Mouse (Mus musculus): ENCODE results near the gene Napsa.

DNA sequence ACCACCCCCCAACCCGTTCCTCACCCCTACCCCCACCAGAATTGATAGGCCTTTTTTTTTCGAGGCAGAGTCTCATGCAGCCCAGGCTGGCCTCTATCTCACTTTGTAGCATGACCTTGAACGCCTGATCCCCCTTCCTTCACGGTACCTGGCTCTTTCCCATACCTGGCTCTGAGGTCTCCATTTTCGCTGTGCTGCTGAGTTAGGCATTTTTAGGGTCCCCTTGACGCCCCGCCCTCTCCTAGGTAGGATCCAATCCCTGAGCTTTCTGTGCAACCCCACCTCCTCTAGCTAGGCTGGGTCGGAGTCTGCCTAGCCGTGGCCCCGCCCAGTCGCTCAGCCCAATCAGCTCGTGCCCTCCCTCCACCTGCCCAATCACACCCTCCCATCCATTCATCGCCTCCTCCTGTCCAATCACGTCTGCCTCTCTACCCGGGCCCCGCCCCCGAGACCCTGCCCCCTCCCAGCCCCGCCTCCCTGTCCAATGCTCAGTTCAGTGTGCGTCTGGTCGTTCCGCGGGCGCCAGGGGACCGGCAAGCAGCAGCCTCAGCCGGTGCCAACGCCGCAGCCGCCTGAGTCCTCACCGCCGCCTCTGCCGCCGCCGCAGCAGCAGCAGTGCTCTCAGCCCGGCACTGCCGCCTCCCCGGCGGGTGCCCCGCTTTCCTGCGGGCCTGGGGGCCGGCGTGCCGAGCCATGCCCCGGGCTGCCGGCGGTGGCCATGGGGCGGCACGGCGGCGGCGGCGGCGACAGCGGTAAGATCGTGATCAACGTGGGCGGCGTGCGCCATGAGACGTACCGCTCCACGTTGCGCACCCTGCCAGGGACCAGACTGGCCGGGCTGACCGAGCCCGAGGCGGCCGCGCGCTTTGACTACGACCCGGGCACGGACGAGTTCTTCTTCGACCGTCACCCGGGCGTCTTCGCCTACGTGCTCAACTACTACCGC, 18.5 kb downstream of the Napsa start, which contains the start of gene Kcnc3:
- TF ChIP-seq CTCF (conservative IDR thresholded peaks at IDR 0.05; ENCODE audit: insufficient read depth, insufficient read length, low read depth, low read length), result no peak
- TF ChIP-seq POLR2A (IDR thresholded peaks at IDR 0.05; ENCODE audit: low read depth, low read length), result no peak
